Mouse (Mus musculus) T-helper 17 cell (primary cell): ENCODE measurements around the gene Mob2.

ENCODE experiments used
- in situ Hi-C, 2 experiments: fragments of 300-600 bp; cut with MboI, MseI; formaldehyde crosslinking; loops; 1 replicate in 1 of 2; 2 replicates in 1 of 2; pipeline ENCODE4 v1.15.1; 2025; ENCODE audit warnings: high pct_unique_total_duplicates in 2 of 2

Mob2 gene

GRCm38 (mm10) chr7:142079365-142079764 is 18.5 kb upstream of the Mob2 start:
- in situ Hi-C loops, result no loop called here

GRCm38 (mm10) chr7:142077138-142077537 is 16.3 kb upstream of the Mob2 start:
- in situ Hi-C loops, result no loop called here

- in situ Hi-C loops, result no loop called here
Measured at GRCm38 (mm10) chr7:142074146-142074886, 13.5 kb upstream of the Mob2 start.

- in situ Hi-C loops, result no loop called here
Measured at GRCm38 (mm10) chr7:142071717-142072116, 10.9 kb upstream of the Mob2 start.

GRCm38 (mm10) chr7:142071212-142071578 is 10.3 kb upstream of the Mob2 start:
- in situ Hi-C loops, result no loop called here

GRCm38 (mm10) chr7:142070458-142071211 is 9.8 kb upstream of the Mob2 start:
- in situ Hi-C loops, result no loop called here

GRCm38 (mm10) chr7:142068429-142068828 is 7.6 kb upstream of the Mob2 start:
- in situ Hi-C loops, result no loop called here

GRCm38 (mm10) chr7:142060185-142060930 is 507 bp downstream of the Mob2 start:
- in situ Hi-C loops, result no loop called here

GRCm38 (mm10) chr7:142059024-142059423 is 1.8 kb downstream of the Mob2 start:
- in situ Hi-C loops, result no loop called here

GRCm38 (mm10) chr7:142057121-142057520 is 3.7 kb downstream of the Mob2 start:
- in situ Hi-C loops, result no loop called here

- in situ Hi-C loops, result no loop called here
Measured at GRCm38 (mm10) chr7:142056601-142057061, 4.2 kb downstream of the Mob2 start.

GRCm38 (mm10) chr7:142055431-142055830 is 5.4 kb downstream of the Mob2 start:
- in situ Hi-C loops, result no loop called here

- in situ Hi-C loops, result no loop called here
Measured at GRCm38 (mm10) chr7:142050536-142050935, 10.3 kb downstream of the Mob2 start.

GRCm38 (mm10) chr7:142045932-142046331 is 14.9 kb downstream of the Mob2 start:
- in situ Hi-C loops, result no loop called here

- in situ Hi-C loops, result no loop called here
Measured at GRCm38 (mm10) chr7:142045344-142045743, 15.5 kb downstream of the Mob2 start.

GRCm38 (mm10) chr7:142040756-142041155 is 20.1 kb downstream of the Mob2 start:
- in situ Hi-C loops, result no loop called here

GRCm38 (mm10) chr7:142037553-142038170 is 23.2 kb downstream of the Mob2 start:
- in situ Hi-C loops, result no loop called here

GRCm38 (mm10) chr7:142035048-142035811 is 25.6 kb downstream of the Mob2 start:
- in situ Hi-C loops, result no loop called here

- in situ Hi-C loops, result no loop called here
Measured at GRCm38 (mm10) chr7:142034198-142034597, 26.7 kb downstream of the Mob2 start.

- in situ Hi-C loops, result no loop called here
Measured at GRCm38 (mm10) chr7:142030073-142030472, 30.8 kb downstream of the Mob2 start.

GRCm38 (mm10) chr7:142025926-142026325 is 34.9 kb downstream of the Mob2 start:
- in situ Hi-C loops, result no loop called here
